In the genomic region with DNA sequence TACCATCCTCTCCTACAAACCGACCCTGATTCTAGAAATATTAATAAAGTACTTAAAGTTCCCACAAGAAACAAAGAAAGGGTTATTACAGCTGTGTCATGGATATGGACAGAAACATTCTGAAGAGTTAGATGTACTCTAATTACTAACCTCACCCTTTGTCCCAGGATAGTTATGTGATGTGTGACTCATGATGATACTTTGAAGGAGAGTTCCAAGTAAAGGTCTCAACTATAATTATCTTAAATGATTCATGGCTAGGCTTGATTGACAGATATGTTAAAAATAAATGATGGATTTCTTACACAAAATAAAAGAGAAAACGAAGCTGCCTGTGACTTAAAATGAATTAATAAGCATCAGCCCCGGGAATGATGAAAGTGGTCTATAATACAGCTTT, we compare ENCODE assay signal across 15 mouse cellular contexts.
"Had no signal": no experiment of that assay in that cellular context is flagged by ENCODE, and none has a peak within 500 bp of the region (broad histone marks: within the 10 kb centered on the region; RNA-seq: fewer than 3 reads in every experiment).

No protein-coding gene starts in this region.

- H3K4me3 ChIP-seq: neural tube, embryonic 15.5 days; stomach, embryonic 15.5 days had no signal

- H3K9me3 ChIP-seq: neural tube, embryonic 15.5 days; stomach, embryonic 15.5 days had no signal

- H3K36me3 ChIP-seq: neural tube, embryonic 15.5 days; stomach, embryonic 15.5 days had no signal

- H3K9ac ChIP-seq: neural tube, embryonic 15.5 days; stomach, embryonic 15.5 days had no signal

- H3K27me3 ChIP-seq: neural tube, embryonic 15.5 days; stomach, embryonic 15.5 days had no signal

- H3K4me2 ChIP-seq: neural tube, embryonic 15.5 days; stomach, embryonic 15.5 days had no signal

- DNase-seq: retina, postnatal 1 day; right cerebral cortex, adult 18-20 months; right cerebral cortex, postnatal 14 days; right cerebral cortex, postnatal 25 days; right cerebral cortex, postnatal 4 days; spleen, adult 18-20 months; thymus, adult 18-20 months; thymus, adult 2 months; thymus, postnatal 14 days; thymus, postnatal 25 days; thymus, postnatal 36 days; thymus, postnatal 4 days had no signal

- H3K4me1 ChIP-seq: stomach, embryonic 15.5 days had no signal

- H3K27ac ChIP-seq: neural tube, embryonic 15.5 days; stomach, embryonic 15.5 days; stomach, postnatal 0 days had no signal
